Mouse (Mus musculus): Measurements from ENCODE around the gene Adam23. TPM values are rescaled to one million over a fixed set of nuclear protein-coding genes. Genes with fewer than 3 reads are reported as not detected.
A peak's percentile ranks its signal among the peaks of the same experiment; 100 is the strongest.

The Adam23 gene
- polyA plus RNA-seq, 1 experiment from 2014 or later: 15.6 TPM

GRCm38 (mm10) chr1:63484646-63485045 lies 39.0 kb downstream of the Adam23 start:
- H3K4me1 ChIP-seq: no peaks in the 10 kb centered on the region
- 93% methylated on average over 6 of the region's 6 CpGs for WGBS
- no peaks in the 10 kb centered on the region for H3K9me3 ChIP-seq (replicated peaks)
- H3K27me3 ChIP-seq (replicated peaks): no peaks in the 10 kb centered on the region
- no peak overlapping the region for H3K4me3 ChIP-seq (replicated peaks)
- no peak overlapping the region for H3K9ac ChIP-seq (replicated peaks)
- ATAC-seq (ENCODE audit: low FRiP score): no peak
- no peak overlapping the region for H3K27ac ChIP-seq (replicated peaks)
- no peak overlapping the region for H3K4me2 ChIP-seq
- H3K36me3 ChIP-seq: peaks cover 3% of the 10 kb centered on the region

- no peaks in the 10 kb centered on the region for H3K9me3 ChIP-seq (replicated peaks)
- WGBS: 88% methylated on average over 2 of the region's 2 CpGs
- H3K9ac ChIP-seq (replicated peaks): no peak overlapping the region
- no peaks in the 10 kb centered on the region for H3K27me3 ChIP-seq (replicated peaks)
- ATAC-seq (ENCODE audit: low FRiP score): no peak
- peaks cover 3% of the 10 kb centered on the region for H3K36me3 ChIP-seq
- H3K4me2 ChIP-seq: no peak overlapping the region
- H3K27ac ChIP-seq (replicated peaks): no peak overlapping the region
- no peak overlapping the region for H3K4me3 ChIP-seq (replicated peaks)
- no peaks in the 10 kb centered on the region for H3K4me1 ChIP-seq
Observed at GRCm38 (mm10) chr1:63486646-63487045, 41.0 kb downstream of the Adam23 start.

GRCm38 (mm10) chr1:63491001-63491400 lies 45.3 kb downstream of the Adam23 start:
- no peaks in the 10 kb centered on the region for H3K9me3 ChIP-seq (replicated peaks)
- H3K4me1 ChIP-seq: peaks cover 8% of the 10 kb centered on the region; the same call in 1 of the 2 replicates
- no peak overlapping the region for H3K9ac ChIP-seq (replicated peaks)
- no peaks in the 10 kb centered on the region for H3K36me3 ChIP-seq
- no peak for ATAC-seq (ENCODE audit: low FRiP score)
- H3K4me2 ChIP-seq: no peak overlapping the region
- no peak overlapping the region for H3K27ac ChIP-seq (replicated peaks)
- no peaks in the 10 kb centered on the region for H3K27me3 ChIP-seq (replicated peaks)
- 68% methylated on average over 1 of the region's 1 CpGs for WGBS
- no peak overlapping the region for H3K4me3 ChIP-seq (replicated peaks)

GRCm38 (mm10) chr1:63493325-63493724 lies 47.6 kb downstream of the Adam23 start:
- WGBS: 24% methylated on average over 5 of the region's 5 CpGs
- Histone ChIP-seq H3K9ac (replicated peaks) (no peak overlapping the region), H3K4me3 (replicated peaks) (no peak overlapping the region), H3K27me3 (replicated peaks) (no peaks in the 10 kb centered on the region), H3K27ac (replicated peaks) (no peak overlapping the region), H3K9me3 (replicated peaks) (no peaks in the 10 kb centered on the region), H3K36me3 (no peaks in the 10 kb centered on the region), H3K4me2 (no peak overlapping the region), H3K4me1 (peaks cover 8% of the 10 kb centered on the region; the same call in 1 of the 2 replicates)
- no peak for ATAC-seq (ENCODE audit: low FRiP score)

GRCm38 (mm10) chr1:63507386-63507785 lies 61.7 kb downstream of the Adam23 start:
- Histone ChIP-seq H3K9me3 (replicated peaks) (no peaks in the 10 kb centered on the region), H3K27ac (replicated peaks) (no peak overlapping the region), H3K27me3 (replicated peaks) (no peaks in the 10 kb centered on the region), H3K4me3 (replicated peaks) (no peak overlapping the region), H3K4me2 (no peak overlapping the region), H3K4me1 (peaks cover 4% of the 10 kb centered on the region; the same call in 1 of the 2 replicates), H3K36me3 (no peaks in the 10 kb centered on the region), H3K9ac (replicated peaks) (no peak overlapping the region)
- WGBS: 78% methylated on average over 4 of the region's 4 CpGs
- ATAC-seq (ENCODE audit: low FRiP score): no peak

- H3K4me1 ChIP-seq: peaks cover 4% of the 10 kb centered on the region; the same call in 1 of the 2 replicates
- H3K9me3 ChIP-seq (replicated peaks): no peaks in the 10 kb centered on the region
- no peaks in the 10 kb centered on the region for H3K27me3 ChIP-seq (replicated peaks)
- 36% methylated on average over 4 of the region's 4 CpGs for WGBS
- H3K27ac ChIP-seq (replicated peaks): no peak overlapping the region
- H3K4me3 ChIP-seq (replicated peaks): no peak overlapping the region
- no peaks in the 10 kb centered on the region for H3K36me3 ChIP-seq
- ATAC-seq (ENCODE audit: low FRiP score): peak; percentile 69
- no peak overlapping the region for H3K4me2 ChIP-seq
- H3K9ac ChIP-seq (replicated peaks): no peak overlapping the region
Observed at GRCm38 (mm10) chr1:63508801-63509200, 63.1 kb downstream of the Adam23 start.

GRCm38 (mm10) chr1:63511416-63511815 lies 65.7 kb downstream of the Adam23 start:
- Histone ChIP-seq H3K4me2 (no peak overlapping the region), H3K36me3 (peaks cover 6% of the 10 kb centered on the region; the same call in 1 of the 2 replicates), H3K4me1 (peaks cover 4% of the 10 kb centered on the region; the same call in 1 of the 2 replicates), H3K9me3 (replicated peaks) (no peaks in the 10 kb centered on the region), H3K4me3 (replicated peaks) (no peak overlapping the region), H3K27me3 (replicated peaks) (no peaks in the 10 kb centered on the region), H3K27ac (replicated peaks) (no peak overlapping the region), H3K9ac (replicated peaks) (no peak overlapping the region)
- 76% methylated on average over 3 of the region's 3 CpGs for WGBS
- no peak for ATAC-seq (ENCODE audit: low FRiP score)

- WGBS: 64% methylated on average over 11 of the region's 11 CpGs
- no peak for ATAC-seq (ENCODE audit: low FRiP score)
- no peaks in the 10 kb centered on the region for H3K27me3 ChIP-seq (replicated peaks)
- no peak overlapping the region for H3K4me3 ChIP-seq (replicated peaks)
- H3K9ac ChIP-seq (replicated peaks): no peak overlapping the region
- H3K9me3 ChIP-seq (replicated peaks): no peaks in the 10 kb centered on the region
- peaks cover 6% of the 10 kb centered on the region; the same call in 1 of the 2 replicates for H3K36me3 ChIP-seq
- no peaks in the 10 kb centered on the region; the same call in 1 of the 2 replicates for H3K4me1 ChIP-seq
- no peak overlapping the region for H3K4me2 ChIP-seq
- no peak overlapping the region for H3K27ac ChIP-seq (replicated peaks)
Observed at GRCm38 (mm10) chr1:63517800-63518199, 72.1 kb downstream of the Adam23 start.

GRCm38 (mm10) chr1:63518814-63519213 lies 73.1 kb downstream of the Adam23 start:
- no peak for ATAC-seq (ENCODE audit: low FRiP score)
- Histone ChIP-seq H3K27ac (replicated peaks) (no peak overlapping the region), H3K4me1 (no peaks in the 10 kb centered on the region; the same call in 1 of the 2 replicates), H3K9ac (replicated peaks) (no peak overlapping the region), H3K36me3 (peaks cover 6% of the 10 kb centered on the region; the same call in 1 of the 2 replicates), H3K4me2 (no peak overlapping the region), H3K9me3 (replicated peaks) (no peaks in the 10 kb centered on the region), H3K4me3 (replicated peaks) (no peak overlapping the region), H3K27me3 (replicated peaks) (no peaks in the 10 kb centered on the region)
- WGBS: 82% methylated on average over 5 of the region's 5 CpGs

- 71% methylated on average over 9 of the region's 9 CpGs for WGBS
- H3K36me3 ChIP-seq: no peaks in the 10 kb centered on the region
- H3K4me2 ChIP-seq: no peak overlapping the region
- no peak for ATAC-seq (ENCODE audit: low FRiP score)
- no peaks in the 10 kb centered on the region for H3K4me1 ChIP-seq
- H3K27ac ChIP-seq (replicated peaks): no peak overlapping the region
- H3K4me3 ChIP-seq (replicated peaks): no peak overlapping the region
- no peaks in the 10 kb centered on the region for H3K9me3 ChIP-seq (replicated peaks)
- H3K9ac ChIP-seq (replicated peaks): no peak overlapping the region
- no peaks in the 10 kb centered on the region for H3K27me3 ChIP-seq (replicated peaks)
Observed at GRCm38 (mm10) chr1:63529901-63530300, 84.2 kb downstream of the Adam23 start.

GRCm38 (mm10) chr1:63534271-63534827 lies 88.7 kb downstream of the Adam23 start:
- no peak overlapping the region for H3K4me3 ChIP-seq (replicated peaks)
- no peaks in the 10 kb centered on the region for H3K9me3 ChIP-seq (replicated peaks)
- no peaks in the 10 kb centered on the region for H3K4me1 ChIP-seq
- WGBS: 54% methylated on average over 6 of the region's 6 CpGs
- H3K27ac ChIP-seq (replicated peaks): no peak overlapping the region
- no peak overlapping the region for H3K4me2 ChIP-seq
- H3K36me3 ChIP-seq: no peaks in the 10 kb centered on the region
- H3K9ac ChIP-seq (replicated peaks): no peak overlapping the region
- H3K27me3 ChIP-seq (replicated peaks): no peaks in the 10 kb centered on the region
- ATAC-seq (ENCODE audit: low FRiP score): no peak

GRCm38 (mm10) chr1:63539884-63540613 lies 94.4 kb downstream of the Adam23 start:
- Histone ChIP-seq H3K27ac (replicated peaks) (0 out of 2 replicates have a peak overlapping the region, but pooled peaks have one; percentile 20), H3K4me2 (peak overlapping the region; percentile 31; the same call in 1 of the 2 replicates), H3K9ac (replicated peaks) (no peak overlapping the region), H3K4me1 (peaks cover 5% of the 10 kb centered on the region), H3K9me3 (replicated peaks) (no peaks in the 10 kb centered on the region), H3K4me3 (replicated peaks) (no peak overlapping the region), H3K36me3 (no peaks in the 10 kb centered on the region), H3K27me3 (replicated peaks) (no peaks in the 10 kb centered on the region)
- 29% methylated on average over 14 of the region's 14 CpGs for WGBS
- peak; percentile 81 for ATAC-seq (ENCODE audit: low FRiP score)

Data from neural tube, embryonic 15.5 days (tissue).